Mouse (Mus musculus) megakaryocyte, adult 5-6 weeks (primary cell): ENCODE data around the gene Platr17. TPM values are rescaled to one million over a fixed set of nuclear protein-coding genes. Genes with fewer than 3 reads are reported as not detected.
"Not testable (repeated sequence)": the region's sequence is repeated elsewhere in the genome, so short reads cannot be mapped to it uniquely, and the experiment has no call there.

ENCODE experiments used
- ATAC-seq: 2 replicates; pipeline ENCODE4 v1.8.0; 2016; ENCODE audit warnings: mild to moderate bottlenecking, inconsistent platforms; ENCODE audit not compliant: poor library complexity, severe bottlenecking
- total RNA-seq, 2 experiments: library from RNA; stranded (forward) in 1 of 2; stranded (reverse) in 1 of 2; fragments of 153-499, 151-499 nt in 1 of 2; fragments of 221-1000, 200-1000 nt in 1 of 2; gene quantifications; 2 replicates each; pipeline versions ENCODE4 v1.2.3 to v1.2.4; 2015 to 2017

The Platr17 gene
- total RNA-seq, 2 experiments from 2014 or later, result 4.9 to 5.9 TPM

DNA sequence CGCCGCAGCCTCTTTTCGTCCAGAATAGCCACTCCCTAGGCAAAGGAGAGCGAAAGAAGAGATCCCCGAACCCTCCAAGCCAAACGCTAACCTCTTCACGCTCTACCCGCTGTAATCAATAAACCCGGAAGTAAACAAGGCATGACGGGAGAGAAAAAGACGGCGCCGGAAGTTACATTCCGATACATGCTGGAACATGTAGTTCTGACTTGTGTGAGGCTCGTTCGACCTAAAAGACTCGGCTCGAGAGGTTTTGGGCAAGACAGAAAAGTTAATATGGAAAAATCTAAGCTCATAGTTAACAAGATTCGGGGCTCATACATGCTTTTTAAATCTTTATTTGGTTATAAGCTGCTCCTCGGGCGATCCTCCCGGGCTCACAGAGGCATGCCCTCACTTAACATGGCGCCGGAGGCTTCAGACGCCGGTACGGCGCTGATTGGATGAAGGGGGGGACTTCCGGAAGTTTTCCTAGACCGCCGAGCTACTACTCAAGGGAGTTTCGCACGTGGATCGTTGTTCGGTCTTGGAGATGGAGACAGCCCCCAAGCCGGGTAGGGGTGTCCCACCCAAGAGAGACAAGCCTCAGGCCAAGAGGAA, 35.4 kb downstream of the Platr17 start, which contains the start of the genes Pfdn6 and Wdr46:
Gene Pfdn6 (minus strand): TSS at position 138 of the 600 bp plus-strand sequence.
Gene Wdr46 (plus strand): TSS at position 455 of the 600 bp plus-strand sequence.
- peak; percentile 96 for ATAC-seq

GRCm38 (mm10) chr17:33940981-33941380, 36.0 kb downstream of the Platr17 start:
- no peak for ATAC-seq

DNA sequence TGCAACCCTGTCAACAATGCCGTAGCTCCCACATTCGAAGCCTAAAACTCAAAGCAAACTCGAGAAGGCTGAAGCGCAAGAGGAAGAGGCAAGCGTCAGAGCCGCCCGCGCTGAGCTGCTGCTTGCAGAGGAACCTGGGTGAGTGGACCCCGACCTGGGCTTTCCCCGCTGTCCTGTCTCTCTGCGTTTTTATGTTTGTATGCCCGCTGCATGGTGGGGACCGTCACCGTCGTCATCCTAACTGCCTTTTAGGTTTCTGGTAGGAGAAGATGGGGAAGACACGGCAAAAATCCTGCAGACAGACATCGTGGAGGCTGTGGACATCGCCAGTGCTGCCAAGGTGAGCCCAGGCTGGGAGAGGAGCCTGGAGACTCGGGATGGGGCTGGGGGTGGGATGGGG, 36.4 kb downstream of the Platr17 start:
- no peak for ATAC-seq

DNA sequence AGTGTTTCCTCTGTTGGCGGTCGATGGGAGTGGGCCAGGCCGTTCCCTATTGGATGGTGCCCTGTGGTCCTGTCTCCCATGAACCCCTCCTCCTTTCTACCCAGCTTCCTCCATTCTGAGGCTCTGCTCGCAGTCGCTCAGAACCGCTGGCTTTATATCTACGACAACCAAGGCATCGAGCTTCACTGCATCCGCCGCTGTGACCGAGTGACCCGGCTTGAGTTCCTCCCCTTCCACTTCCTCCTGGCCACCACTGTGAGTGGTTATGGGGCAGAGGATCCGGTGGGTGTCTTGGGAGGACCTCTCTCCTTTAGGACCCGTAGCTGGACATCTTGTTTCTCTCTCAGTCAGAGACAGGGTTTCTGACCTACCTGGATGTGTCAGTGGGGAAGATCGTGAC, 38.5 kb downstream of the Platr17 start:
- no peak for ATAC-seq

GRCm38 (mm10) chr17:33947430-33948089, 42.6 kb downstream of the Platr17 start:
- peak; percentile 42 for ATAC-seq

GRCm38 (mm10) chr17:33948090-33948904, 43.4 kb downstream of the Platr17 start:
- ATAC-seq, result no peak

DNA sequence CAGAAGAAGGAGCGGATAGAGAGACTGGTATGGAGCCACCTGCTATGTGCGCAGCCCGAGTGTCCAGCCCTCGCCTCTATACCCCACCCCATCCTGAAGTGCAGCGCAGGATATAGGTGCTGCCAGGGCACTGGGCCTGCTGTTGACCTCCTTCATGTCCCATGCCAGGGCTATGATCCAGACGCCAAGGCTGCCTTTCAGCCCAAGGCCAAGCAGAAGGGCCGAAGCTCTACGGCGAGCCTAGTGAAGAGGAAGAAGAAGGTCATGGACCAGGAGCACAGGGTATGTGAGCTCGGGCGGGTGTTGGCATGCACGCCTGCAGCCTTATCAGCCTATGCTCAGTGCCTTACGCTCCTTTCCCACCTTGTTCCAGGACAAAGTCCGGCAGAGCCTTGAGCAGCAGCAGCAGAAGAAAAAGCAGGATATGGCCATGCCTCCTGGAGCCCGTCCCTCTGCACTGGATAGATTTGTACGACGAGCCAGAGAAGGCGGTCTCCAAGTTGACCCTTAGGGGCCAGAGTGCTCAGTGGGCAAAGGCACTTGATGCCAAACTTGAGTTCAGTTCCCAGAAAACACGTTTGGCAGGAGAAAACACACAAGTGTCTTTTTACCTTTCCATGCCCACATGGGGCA, 44.1 kb downstream of the Platr17 start:
- no peak for ATAC-seq

DNA sequence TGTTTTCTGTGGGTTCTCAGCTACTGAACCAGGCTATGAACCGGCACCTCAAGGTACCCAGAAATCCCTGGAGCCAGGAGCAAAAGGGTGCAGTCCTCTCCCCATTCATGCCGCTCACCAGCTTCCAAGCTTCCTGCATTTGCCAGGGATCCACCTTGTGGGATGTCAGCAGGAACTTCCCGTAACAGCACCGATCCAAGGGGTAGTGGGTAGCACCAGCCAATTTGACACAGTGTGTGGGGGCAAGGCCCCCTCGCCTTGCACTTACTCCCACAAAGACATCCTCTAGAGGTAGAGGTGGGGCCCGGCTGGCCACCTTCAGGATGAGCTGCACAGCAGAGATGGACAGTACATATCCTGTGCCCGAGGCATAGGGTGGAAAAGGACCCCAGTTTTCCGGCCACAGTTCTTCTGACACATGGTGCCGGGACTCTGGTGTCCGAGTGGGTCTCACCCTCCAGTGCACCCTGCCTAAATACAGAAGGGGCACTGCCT, 45.2 kb downstream of the Platr17 start:
- ATAC-seq, result no peak

DNA sequence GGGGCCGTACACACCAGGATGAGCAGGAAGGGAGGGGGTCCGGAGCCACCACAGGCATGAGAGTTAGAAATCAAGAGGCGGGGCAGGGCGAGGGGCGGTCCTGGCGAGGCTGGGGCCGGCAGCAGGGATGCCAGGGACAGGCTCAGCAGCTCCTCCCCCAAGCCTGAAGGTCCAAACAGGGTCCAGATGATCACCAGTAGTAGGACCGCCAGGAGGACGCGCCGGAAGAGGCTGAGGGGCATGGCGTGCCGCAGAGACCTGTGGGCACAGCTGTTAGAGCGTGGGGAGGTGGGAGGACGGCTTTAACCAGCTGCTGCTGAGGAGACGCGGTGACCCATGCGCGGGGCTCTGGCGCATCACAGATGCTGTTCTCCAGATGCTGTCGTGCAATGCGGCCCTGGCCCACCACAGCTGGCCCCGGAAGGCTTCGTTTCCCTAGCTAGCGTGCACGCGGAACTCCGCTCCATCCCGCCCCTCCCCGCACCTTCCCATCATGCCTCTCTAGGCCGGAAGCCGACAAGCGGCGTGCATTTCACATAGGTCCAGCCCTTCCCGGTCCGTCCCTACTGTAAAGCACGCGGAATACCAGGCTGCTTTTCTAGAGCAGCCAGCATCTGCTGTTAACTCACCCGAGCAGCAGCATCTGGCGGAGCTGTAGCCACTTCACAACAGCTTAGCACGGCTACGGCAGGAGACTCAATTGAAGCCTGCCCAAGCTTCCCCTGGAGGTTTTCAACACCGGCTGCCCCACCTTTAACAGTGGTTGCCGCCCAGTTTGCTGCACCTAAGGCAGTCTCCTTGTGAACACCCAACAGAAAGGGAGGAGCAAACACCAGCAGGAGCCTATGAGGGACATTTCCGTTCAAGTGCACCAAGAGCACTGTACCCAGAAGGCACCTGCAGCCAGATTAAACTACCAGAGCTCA, 46.3 kb downstream of the Platr17 start, which contains the start of gene B3galt4:
Gene B3galt4 (minus strand): TSS at position 468 of the 926 bp plus-strand sequence.
- ATAC-seq, result peak; percentile 64

GRCm38 (mm10) chr17:33952015-33952414, 47.1 kb downstream of the Platr17 start:
- ATAC-seq, result not testable (repeated sequence)

DNA sequence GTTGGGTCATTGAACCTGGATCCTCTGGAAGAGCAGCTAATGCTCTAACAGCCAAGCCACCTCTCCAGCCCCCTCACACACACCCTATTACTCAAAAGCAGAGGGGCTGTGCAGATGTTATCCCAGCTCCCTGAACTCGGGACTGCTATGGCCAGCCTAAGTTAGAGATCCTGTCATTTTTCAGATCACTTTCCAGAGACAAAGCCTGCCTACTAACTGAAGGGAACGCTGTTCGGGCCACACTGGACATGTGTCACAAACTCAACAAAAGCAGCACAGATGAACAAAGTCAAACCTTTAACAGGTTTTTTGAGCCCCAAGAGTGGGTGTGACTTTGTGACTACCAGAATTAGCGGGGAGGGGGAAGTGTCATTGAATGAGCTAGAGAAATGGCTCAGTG, 47.9 kb downstream of the Platr17 start:
- no peak for ATAC-seq

- ATAC-seq, result no peak
These were observed 48.4 kb downstream of the Platr17 start for GRCm38 (mm10) chr17:33953310-33953709.

GRCm38 (mm10) chr17:33953961-33954565, 49.1 kb downstream of the Platr17 start:
- no peak for ATAC-seq

DNA sequence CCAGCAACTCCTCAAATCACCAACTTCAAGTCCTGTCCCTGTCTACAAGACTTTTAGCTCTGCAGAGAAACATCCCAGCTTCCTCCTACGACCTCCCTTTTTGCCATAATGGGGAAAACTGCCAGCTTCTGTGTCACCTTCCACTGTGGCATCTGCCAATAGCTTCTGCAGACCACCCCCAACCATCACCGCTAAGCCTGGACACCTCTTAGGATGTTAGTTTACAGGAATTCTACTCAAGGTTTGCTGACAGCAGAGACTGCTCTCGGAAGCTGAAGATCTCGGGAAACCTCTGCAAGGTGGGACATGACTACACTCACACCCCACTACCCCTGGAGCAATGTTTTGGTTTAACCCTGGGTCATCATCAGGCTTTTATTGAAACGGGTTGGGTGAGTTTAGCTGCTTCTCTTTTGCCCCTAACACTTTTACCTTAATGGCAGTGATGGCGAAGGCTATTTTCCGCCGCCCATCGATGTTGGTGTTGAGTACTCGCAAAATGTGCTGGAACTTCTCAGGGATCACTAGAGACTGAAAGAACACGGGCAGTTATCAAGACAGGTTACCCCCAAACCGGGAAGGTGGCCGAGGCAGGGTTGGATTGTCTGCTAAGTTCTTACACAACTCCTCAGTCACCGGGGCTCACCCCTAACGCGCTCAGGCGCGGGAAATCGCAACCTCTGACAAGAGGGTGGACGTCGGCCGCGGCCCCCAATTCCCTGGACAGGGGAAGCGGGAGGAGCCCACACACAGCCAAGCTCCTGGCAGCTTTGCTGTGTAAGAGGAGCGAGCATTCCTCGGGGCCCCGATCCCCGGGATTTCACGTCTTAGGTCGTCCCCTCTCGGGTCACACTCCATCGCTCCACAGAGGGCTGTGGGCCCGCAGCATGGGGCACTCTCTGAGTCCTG, 50.0 kb downstream of the Platr17 start:
- ATAC-seq, result no peak

- ATAC-seq, result peak; percentile 87
These were observed 50.8 kb downstream of the Platr17 start, which contains the start of the genes Vps52 and Rps18 for GRCm38 (mm10) chr17:33955555-33956214. TSS of gene Vps52 (plus strand) at chr17:33955812. TSS of gene Rps18 (minus strand) at chr17:33956001.
